Mouse (Mus musculus) urinary bladder, adult 18-20 months (tissue): ENCODE data around the gene Pcnx2.

ENCODE experiments used
- DNase-seq, 2 experiments: peaks; one replicate each; pipeline ENCODE4 v3.0.0; 2022; ENCODE audit warnings: low spot score in 2 of 2, mixed read lengths in 2 of 2

Gene Pcnx2

GRCm38 (mm10) chr8:125711514-125711913, 186.6 kb downstream of the Pcnx2 start:
- DNase-seq: no peak

GRCm38 (mm10) chr8:125709171-125709570, 188.9 kb downstream of the Pcnx2 start:
- DNase-seq: no peak

GRCm38 (mm10) chr8:125705816-125706215, 192.3 kb downstream of the Pcnx2 start:
- no peak for DNase-seq

GRCm38 (mm10) chr8:125704434-125704833, 193.7 kb downstream of the Pcnx2 start:
- DNase-seq: no peak

GRCm38 (mm10) chr8:125702868-125703473, 195.1 kb downstream of the Pcnx2 start:
- DNase-seq: no peak
